Mouse (Mus musculus) granulocyte monocyte progenitor cell, adult 5-6 weeks (primary cell): ENCODE measurements around the gene Gm43951. TPM values are rescaled to one million over a fixed set of nuclear protein-coding genes. Genes with fewer than 3 reads are reported as not detected.
"Not testable (repeated sequence)": the region's sequence is repeated elsewhere in the genome, so short reads cannot be mapped to it uniquely, and the experiment has no call there.

Source experiments
- ATAC-seq: replicated peaks from 2 replicates; pipeline ENCODE4 v1.8.0; 2016; ENCODE audit warnings: mild to moderate bottlenecking, moderate TSS enrichment, inconsistent platforms; ENCODE audit not compliant: poor library complexity, severe bottlenecking
- total RNA-seq, 2 experiments: library from RNA; stranded (forward) in 1 of 2; stranded (reverse) in 1 of 2; fragments of 200-712, 200-1000 nt in 1 of 2; fragments of >200 nt in 1 of 2; fragmentation: Nextera tagmentation in 1 of 2; gene quantifications; 2 replicates each; pipeline ENCODE4 v1.2.3; 2014 to 2017

Gm43951 gene
- total RNA-seq, 2 experiments from 2014 or later, result 1.1 TPM; not detected in 1

GRCm38 (mm10) chr11:72207204-72207833, 679 bp upstream of the Gm43951 start, which contains the start of the genes 4933427D14Rik and Txndc17:
Gene 4933427D14Rik, minus strand, starts transcription at chr11:72207459.
Gene Txndc17, plus strand, starts transcription at chr11:72207547.
- ATAC-seq, result peak; percentile 87

- ATAC-seq, result no peak
These were observed 1.4 kb downstream of the Gm43951 start for GRCm38 (mm10) chr11:72205256-72205655.

GRCm38 (mm10) chr11:72203440-72203839, 3.2 kb downstream of the Gm43951 start:
- no peak for ATAC-seq

DNA sequence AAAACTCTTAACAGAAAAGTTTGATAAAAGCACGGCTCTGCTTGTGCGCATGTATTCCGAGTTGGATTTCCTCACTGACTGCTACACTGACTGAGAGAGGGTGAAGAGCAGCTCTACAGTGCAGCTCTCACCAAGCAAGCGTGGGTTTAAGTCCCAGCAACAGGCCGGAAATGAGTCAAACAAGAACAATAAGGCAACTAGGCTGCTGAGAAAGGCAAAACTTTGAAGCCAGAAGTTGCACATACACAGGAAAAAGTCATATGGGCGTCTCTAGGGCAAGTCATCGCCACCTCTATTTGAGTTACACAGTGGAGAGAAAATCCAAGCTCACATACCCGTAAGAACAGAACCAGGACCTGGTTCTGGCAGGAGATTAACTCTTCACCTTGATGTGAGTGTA, 10.1 kb downstream of the Gm43951 start:
- no peak for ATAC-seq

- ATAC-seq, result no peak
These were observed 12.4 kb downstream of the Gm43951 start for GRCm38 (mm10) chr11:72194259-72194658.

GRCm38 (mm10) chr11:72190857-72191256, 15.8 kb downstream of the Gm43951 start:
- no peak for ATAC-seq

GRCm38 (mm10) chr11:72184252-72184651, 22.4 kb downstream of the Gm43951 start:
- ATAC-seq, result no peak

GRCm38 (mm10) chr11:72181136-72181535, 25.5 kb downstream of the Gm43951 start:
- no peak for ATAC-seq

GRCm38 (mm10) chr11:72180556-72180955, 26.1 kb downstream of the Gm43951 start:
- ATAC-seq, result no peak

- no peak for ATAC-seq
These were observed 30.1 kb downstream of the Gm43951 start for GRCm38 (mm10) chr11:72176553-72176952.

DNA sequence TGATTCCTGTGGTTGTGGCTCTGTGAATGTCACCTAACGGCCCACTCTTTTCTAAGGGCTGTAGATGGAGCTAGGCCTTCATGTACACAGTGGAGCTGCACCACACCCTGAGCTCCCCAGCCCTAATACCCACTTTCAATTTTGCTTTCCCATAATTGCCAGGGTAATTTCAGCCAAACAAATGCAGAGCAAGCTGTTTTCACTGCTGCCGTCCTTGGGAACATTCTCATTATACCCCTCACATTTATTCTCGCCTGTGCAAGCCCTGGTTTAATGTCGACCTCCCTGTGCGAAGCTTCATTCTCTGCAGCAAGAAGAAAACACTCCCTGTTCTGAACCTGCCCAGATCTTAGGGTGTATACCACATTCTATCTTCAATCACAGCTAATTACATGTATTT, 30.7 kb downstream of the Gm43951 start:
- ATAC-seq, result no peak

GRCm38 (mm10) chr11:72174721-72175120, 31.9 kb downstream of the Gm43951 start:
- no peak for ATAC-seq

GRCm38 (mm10) chr11:72173506-72173905, 33.1 kb downstream of the Gm43951 start:
- ATAC-seq, result no peak

- ATAC-seq, result not testable (repeated sequence)
These were observed 34.7 kb downstream of the Gm43951 start for GRCm38 (mm10) chr11:72171906-72172305.

GRCm38 (mm10) chr11:72169871-72170270, 36.8 kb downstream of the Gm43951 start:
- ATAC-seq, result no peak

DNA sequence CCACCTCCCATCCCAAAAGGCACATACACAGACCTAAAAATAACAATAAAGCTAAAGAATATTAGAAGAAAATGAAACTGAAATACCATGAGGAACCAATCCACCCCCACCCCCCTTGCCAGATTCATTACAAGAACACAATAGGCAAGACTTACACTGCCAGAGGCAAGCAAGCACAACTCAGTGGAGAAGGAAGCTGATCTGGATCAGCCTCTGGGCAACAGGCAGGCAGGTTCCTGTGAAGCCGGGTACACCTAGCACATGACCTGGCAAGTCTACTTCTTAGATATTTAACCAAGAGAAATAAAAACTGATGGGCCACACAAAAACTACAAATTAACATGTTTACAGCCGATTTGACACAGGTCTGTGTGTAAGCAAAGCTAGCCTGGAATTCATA, 43.4 kb downstream of the Gm43951 start:
- no peak for ATAC-seq

DNA sequence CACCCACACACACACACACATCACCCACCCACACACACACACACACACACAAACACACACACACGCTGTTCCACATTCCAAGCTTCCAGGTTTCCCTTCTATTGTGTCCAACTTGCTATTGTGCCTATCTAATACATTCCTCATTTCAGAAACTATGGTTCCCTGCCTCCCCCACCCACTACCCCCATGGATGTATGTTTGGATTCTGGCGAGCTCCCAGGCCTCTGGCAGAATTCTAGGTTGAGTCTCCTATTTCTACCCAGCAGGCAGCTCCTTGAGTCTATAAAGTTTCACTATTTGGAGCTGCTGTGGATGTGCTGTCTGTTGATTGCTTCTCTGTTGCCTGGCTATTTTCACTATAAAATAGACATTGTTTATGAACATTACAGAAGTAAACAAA, 50.0 kb downstream of the Gm43951 start:
- ATAC-seq, result no peak

DNA sequence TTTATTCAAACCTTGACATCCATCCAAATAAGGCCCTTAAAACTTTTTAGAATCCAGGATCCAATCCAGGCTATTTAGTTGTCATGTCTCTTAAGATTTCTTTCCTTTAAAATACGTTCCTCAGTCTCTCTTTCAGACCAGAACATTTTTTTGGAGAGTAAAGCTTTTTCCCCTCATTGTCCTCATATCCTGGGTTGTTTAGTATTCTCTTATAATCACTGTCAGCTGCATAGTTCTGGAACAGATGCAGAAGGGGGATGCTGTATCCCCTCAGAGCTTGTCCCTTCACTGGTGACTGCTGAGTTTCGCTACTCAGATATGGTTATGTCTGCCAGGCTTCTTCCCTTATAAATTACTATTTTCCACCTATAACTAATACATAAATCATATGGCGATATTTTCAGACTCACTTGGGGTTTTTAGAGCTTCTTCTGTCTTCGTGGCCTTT, 50.6 kb downstream of the Gm43951 start:
- ATAC-seq, result no peak

GRCm38 (mm10) chr11:72155186-72155980, 51.3 kb downstream of the Gm43951 start:
- no peak for ATAC-seq
